Mouse (Mus musculus): ENCODE results near the gene Jun.

Jun gene

DNA sequence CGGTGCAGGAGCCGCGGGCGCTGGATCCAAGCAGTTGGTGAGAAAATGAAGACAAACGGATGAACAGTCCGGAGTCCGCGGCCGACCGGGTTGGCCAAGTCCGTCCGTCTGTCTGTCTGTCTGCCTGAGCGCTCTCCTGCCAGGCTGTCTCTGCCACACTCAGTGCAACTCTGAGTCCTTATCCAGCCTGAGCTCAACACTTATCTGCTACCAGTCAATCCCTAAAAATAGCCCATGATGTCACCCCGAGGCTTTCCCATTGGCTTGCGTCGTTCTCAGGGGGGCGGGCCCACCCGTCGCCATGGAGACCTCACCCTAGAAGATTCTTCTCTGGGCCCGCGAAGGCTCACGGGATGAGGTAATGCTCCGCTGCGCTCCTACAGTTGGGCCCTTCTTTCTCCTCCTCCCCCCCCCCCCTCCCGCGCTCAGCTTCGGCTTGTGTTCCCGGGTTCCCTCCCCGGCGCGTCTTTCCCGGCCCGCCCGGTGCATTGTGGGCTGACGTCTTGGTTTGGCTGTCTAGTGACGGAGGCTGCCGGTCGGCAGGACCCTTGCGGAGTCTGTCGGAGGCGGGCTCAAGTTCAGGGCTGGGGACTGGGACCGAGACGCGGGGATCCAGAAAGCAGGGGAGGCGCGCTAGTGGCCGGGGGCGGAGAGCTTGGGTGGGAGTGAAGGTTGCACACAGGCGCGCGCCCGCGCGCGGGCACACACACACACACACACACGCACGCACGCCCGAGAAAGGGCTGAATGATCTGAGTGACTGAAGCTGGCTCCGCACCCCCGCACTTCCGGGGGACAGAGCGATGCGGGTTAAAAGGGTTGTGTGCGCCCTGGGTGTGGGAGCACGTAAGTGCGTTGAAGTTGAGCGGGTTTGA lies at the start of gene Jun:
Jun (minus strand) TSS at position 198 of the 875 bp plus-strand sequence.
- peak; percentile 99 for DNase-seq (ENCODE audit: extremely low spot score)

DNA sequence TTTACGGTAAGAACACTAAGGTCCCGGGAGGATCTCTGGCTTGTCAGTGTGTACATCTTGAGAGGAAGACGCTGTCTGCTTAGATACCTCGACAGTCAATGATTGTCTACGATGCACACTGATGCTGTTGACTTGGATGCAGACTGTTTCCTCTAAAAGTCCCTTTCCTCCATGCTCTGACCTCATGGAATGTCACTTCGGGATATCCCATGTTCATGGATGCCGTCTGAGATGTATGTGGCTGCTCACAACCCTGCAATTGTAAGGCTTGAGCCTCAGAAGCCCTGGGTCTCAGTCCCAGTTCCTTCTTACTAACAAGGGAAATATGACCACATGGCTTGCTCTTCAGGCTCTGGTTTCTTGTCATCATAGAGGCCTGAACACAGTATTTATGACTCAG lies 49.7 kb upstream of the Jun start:
- DNase-seq (ENCODE audit: extremely low spot score), result no peak

DNA sequence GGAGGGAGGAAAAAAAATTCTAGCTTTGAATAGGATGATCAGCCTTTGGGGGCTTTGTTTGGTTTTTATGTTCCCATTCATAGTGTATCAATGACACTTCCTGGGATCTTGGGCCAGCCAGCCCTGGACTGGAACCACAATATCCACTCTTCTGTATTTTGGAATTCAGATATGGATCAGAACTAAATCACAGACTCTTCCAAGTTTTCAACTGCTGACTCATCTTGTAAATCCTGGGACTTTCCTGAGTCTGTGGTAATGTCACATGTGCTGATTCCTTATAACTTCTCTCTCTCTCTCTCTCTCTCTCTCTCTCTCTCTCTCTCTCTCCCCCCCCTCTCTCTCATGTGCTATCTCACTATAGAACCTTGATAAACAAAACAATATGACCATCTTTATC lies 48.7 kb upstream of the Jun start:
- DNase-seq (ENCODE audit: extremely low spot score), result no peak

DNA sequence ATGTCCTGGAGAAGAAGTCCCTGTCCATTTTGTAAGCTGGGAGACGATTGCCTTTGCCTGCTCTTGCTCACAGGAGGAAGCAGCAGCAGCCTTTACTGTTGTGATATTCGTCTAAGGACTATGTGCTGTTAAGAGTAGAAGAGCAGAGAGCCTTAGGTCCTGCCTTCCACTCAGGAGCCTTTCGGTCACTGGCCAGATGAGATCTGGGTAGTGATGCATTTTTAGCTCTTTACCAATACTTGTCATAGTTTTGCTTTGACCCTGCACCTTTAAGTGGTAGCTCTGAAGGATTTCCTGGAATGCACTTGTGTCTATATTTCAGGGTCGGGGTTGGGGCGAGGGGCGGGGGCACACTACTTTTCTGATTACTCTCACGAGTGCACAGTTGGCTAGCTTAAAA lies 47.4 kb upstream of the Jun start:
- no peak for DNase-seq (ENCODE audit: extremely low spot score)

GRCm38 (mm10) chr4:95098722-95099097 lies 46.7 kb upstream of the Jun start:
- no peak for DNase-seq (ENCODE audit: extremely low spot score)

DNA sequence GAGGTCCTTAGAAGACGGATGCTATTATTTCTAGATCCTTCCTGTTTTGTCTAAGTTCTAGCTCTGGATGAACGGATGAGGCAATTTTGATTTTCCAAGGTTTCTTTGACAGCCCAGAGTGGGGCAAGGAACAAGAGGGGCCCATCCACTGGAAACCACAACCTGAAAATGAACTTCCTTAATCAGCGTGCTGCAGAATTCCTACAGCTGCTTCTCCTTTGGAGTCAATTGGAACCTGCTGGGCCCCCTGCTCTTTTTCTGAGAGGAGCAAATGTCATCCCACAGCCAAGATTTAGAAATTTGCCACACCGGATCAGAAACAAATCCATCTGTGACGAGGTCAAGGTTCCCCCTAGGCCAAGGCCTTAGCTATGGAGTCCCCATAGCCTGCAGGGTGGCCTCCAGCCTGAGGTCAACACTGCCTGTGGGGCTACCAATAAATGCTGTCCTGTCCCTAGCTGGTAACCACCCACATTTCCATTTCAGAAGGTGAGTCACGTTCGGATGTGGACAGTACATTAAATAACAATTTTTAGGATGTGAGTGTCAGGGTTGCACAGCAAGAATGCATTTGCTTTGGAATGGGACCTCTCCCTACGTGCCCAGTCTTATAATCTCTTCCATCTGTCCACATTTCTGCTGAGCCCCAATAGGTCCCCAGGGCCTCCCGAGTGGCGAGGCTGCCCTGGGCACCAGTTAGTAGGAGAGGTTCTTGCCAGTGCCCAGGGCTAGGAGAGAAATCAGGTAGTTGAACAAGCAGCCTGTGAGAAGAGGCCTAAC lies 46.1 kb upstream of the Jun start:
- no peak for DNase-seq (ENCODE audit: extremely low spot score)

DNA sequence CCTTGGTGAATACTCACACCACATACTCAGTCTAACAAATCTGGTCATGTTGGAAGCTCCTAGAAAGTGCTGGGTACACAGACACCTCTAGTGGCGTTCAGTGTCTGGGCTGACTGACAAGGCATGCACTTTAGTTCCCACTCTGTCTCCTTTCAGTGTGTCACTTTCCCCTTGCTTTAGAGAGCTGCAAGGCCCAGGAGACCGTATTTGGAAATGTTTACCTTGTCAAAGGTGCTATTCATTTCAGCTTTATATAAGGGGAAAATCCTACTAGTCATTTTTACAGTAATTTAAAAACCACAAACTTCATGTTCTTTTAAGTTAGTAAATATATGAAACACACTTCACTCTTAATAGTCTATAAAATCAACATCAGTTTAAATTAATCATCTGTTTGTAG lies 44.7 kb upstream of the Jun start:
- no peak for DNase-seq (ENCODE audit: extremely low spot score)

DNA sequence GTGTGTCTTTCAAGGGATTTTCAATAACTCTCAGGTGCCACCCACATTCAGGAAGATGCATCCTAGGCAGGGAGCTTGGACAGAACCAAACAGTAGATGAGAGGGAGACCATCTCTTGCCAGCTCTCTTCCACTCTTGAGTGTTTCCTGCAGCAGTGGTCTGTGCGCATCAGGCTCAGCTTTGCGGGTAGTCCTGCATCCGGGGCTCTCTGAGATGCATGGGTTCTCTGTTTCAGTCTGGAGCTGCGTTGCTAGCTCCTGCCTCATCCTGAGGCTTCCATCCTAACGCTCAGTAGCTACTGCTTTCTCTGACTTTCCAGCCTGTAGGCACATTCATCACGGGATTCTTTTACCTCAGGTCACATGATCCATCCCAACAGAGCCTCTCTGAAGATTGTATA lies 43.9 kb upstream of the Jun start:
- no peak for DNase-seq (ENCODE audit: extremely low spot score)

GRCm38 (mm10) chr4:95095355-95095754 lies 43.3 kb upstream of the Jun start:
- DNase-seq (ENCODE audit: extremely low spot score), result no peak

DNA sequence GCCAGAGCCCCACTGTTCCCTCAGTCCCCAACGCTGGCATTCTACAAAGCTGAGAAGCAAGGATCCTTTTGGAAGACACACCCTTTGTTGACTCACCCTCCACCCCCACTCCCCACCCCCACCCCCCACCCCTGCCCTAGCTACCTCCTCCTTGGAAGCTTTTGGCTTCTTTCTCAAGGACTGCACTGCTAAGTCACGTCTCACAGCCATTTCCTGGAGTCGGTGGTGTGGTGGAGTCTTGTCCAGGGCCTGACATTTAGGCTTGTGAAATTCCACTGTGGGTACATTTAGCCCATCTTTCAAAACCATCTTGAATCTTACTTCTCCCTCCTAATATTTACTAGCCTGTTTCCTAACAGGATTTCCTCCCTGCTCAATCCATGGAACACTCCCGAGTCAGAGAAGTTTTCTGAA lies 42.7 kb upstream of the Jun start:
- no peak for DNase-seq (ENCODE audit: extremely low spot score)

- no peak for DNase-seq (ENCODE audit: extremely low spot score)
Observed at GRCm38 (mm10) chr4:95093615-95094014, 41.6 kb upstream of the Jun start.

- DNase-seq (ENCODE audit: extremely low spot score), result no peak
Observed at GRCm38 (mm10) chr4:95092516-95092915, 40.5 kb upstream of the Jun start.

DNA sequence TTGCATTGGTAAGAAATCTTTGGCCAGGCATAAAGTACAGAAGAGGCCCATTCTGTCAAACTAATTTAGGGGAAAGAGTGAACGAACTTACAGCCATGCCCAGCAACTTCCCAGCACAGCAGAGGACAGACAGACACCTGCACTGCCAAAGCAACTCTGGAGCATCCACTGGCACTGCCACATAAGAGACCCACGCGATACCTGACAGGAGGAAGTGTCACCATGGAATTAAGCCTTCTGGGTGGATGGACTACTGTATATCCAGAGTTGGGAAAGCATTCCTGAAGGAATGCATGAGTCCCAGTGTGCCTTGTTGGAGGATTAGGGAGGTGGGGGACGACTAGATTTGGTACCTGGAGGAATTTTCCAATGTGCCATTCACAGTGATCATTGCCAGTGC lies 39.5 kb upstream of the Jun start:
- DNase-seq (ENCODE audit: extremely low spot score), result no peak

- no peak for DNase-seq (ENCODE audit: extremely low spot score)
Observed at GRCm38 (mm10) chr4:95089968-95090367, 37.9 kb upstream of the Jun start.

GRCm38 (mm10) chr4:95089053-95089452 lies 37.0 kb upstream of the Jun start:
- no peak for DNase-seq (ENCODE audit: extremely low spot score)

DNA sequence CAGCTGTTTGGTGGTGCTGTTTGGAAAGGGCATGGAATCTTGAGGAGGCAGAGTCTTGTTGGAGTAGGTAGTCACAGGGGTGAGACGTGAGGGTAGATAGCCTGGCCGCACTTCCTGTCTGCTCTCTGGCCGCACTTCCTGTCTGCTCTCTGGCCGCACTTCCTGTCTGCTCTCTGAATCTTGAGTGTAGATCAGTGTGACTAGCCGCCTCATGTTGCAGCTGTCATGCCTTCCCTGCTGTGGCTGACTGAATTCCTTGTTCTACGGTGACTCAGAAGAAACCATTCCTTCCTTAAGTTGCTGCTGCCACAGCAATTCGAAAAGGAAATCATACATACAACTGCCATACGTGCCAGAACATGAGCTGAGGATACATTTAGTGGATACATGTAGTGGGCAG lies 31.9 kb upstream of the Jun start:
- DNase-seq (ENCODE audit: extremely low spot score), result no peak

DNA sequence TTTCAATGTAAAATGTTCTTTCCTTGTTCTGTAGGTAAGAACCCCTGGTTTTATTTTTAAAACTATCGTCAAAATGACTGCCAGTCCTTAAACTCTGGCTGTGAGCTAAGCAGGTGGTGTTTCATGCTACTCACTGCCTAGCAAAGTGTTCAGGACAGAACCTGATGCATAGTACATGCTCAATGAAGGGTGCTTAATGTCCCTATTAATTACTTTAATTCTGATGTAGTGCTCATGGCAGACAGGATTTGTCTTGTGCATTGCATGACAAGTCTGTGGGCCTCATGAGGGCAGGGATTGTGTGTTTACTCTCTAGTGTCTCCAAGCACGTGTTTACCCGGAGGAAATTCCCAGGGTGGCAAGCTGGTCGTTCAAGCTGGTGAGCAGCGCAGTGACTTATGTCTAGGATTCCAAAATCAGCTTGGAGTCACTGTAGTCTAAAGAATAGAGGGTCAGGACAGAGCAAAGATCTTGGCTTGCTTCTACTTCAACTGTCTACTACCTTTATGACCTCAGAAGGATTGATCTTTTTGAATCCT lies 31.2 kb upstream of the Jun start:
- DNase-seq (ENCODE audit: extremely low spot score), result no peak

DNA sequence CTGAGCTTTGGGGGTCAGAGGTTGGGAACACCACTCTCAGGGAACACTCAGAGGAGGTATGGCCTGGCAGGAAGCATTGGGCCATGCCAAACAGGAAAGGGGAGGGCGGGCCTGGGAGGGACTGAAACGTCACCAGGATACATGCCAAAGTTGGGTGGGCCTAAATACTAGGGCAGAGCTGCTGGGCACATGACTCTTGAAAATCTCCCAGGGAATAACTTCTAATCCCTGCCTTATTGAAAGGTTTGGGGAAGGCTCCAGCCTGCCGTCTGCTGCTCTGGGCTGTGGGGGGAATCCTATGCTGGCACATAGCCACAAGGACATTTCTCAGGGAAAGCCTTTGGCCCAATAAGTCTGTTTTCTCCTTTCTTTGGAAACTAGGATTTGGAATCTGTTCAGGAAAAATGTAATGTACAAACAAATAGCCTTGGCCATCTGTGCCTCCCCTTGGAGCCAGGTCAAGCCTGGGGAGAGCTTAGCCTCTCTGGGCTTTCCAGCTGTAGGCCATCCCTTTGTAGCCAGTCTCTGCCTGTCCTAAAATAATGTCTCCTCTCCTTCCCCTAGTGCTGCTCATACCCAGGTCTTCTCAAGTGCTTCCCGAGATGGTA lies 30.6 kb upstream of the Jun start:
- no peak for DNase-seq (ENCODE audit: extremely low spot score)

DNA sequence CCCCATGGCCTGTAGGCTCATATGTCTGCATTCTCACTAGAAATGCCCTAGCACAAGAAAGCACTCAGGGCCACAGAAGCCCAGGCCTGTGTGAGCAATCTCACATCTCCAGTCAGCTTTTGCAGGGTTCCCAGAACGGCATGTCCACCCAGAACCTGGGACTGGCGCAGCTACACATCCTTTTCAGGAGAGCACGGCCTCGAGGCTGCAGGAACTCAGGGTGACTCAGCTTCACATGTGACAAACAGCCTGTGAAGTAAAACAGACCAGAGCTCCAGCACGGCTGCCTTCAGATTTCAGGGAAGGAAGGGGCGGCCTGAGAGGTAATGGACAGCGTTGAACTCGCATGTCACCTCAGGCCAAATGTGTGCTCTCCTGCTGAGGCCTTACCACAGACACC lies 29.6 kb upstream of the Jun start:
- no peak for DNase-seq (ENCODE audit: extremely low spot score)

DNA sequence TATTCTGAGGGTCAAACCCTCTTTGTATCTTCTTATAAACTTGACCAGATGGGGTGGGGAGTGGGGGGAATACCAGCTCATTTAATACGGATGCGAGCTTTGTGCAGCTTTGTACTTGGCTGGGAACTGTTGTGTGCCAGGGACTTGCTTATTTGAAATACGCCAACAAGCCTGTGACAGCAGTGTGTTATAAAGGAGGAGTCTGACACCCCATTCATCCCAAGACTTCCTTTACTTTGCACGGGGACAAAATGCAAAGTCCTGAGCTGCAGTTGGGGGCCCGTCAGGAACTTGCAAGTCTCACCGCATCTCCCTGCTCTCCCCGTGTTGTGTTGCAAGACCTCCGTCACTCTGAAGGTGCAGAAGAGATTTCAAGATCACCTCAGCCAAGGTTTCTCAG lies 26.6 kb upstream of the Jun start:
- DNase-seq (ENCODE audit: extremely low spot score), result no peak

- no peak for DNase-seq (ENCODE audit: extremely low spot score)
Observed at GRCm38 (mm10) chr4:95076279-95076678, 24.3 kb upstream of the Jun start.

- no peak for DNase-seq (ENCODE audit: extremely low spot score)
Observed at GRCm38 (mm10) chr4:95075591-95076002, 23.6 kb upstream of the Jun start.
